Mouse (Mus musculus): ENCODE results near the gene Nhej1. TPM values are rescaled to one million over a fixed set of nuclear protein-coding genes. Genes with fewer than 3 reads are reported as not detected.

Gene Nhej1
- total and polyA plus RNA-seq, 3 experiments: 1.7 to 5.2 TPM; not detected in 1

- no peak overlapping the region for H3K9ac ChIP-seq (ENCODE audit: control insufficient read depth, low read depth, low read length, poor library complexity, severe bottlenecking)
- no peaks in the 10 kb centered on the region for H3K9me3 ChIP-seq (replicated peaks; ENCODE audit: insufficient read depth, low read length)
- peaks cover 0 to 5% of the 10 kb centered on the region in 2 experiments; a peak in 2 of 4 replicates for H3K27me3 ChIP-seq (ENCODE audit: control insufficient read depth in 1 of 2, insufficient read depth in 2 of 2, low read length in 2 of 2)
- H3K27ac ChIP-seq (ENCODE audit: control insufficient read depth, low read depth, low read length): no peak overlapping the region
- no peak overlapping the region for H3K4me3 ChIP-seq (ENCODE audit: control insufficient read depth in 1 of 2, insufficient read depth in 1 of 2, low read depth in 2 of 2, low read length in 2 of 2)
- TF ChIP-seq GATA1 (IDR thresholded peaks at IDR 0.05; ENCODE audit: low read depth, low read length) (no peak), SMC3 (IDR thresholded peaks at IDR 0.05; ENCODE audit: low read depth, low read length) (peak; percentile 72), CTCF (IDR thresholded peaks at IDR 0.05 in 2 of 3, conservative IDR thresholded peaks at IDR 0.05 in 1 of 3; ENCODE audit: control insufficient read depth in 1 of 3, insufficient read depth in 1 of 3, low read depth in 2 of 3, low read length in 3 of 3, poor library complexity in 1 of 3, severe bottlenecking in 1 of 3) (peak; percentile 69 to 89 (median 83)), RAD21 (IDR thresholded peaks at IDR 0.05; ENCODE audit: low read depth, low read length) (peak; percentile 64)
- no peaks in the 10 kb centered on the region for H3K79me2 ChIP-seq (ENCODE audit: control insufficient read depth, insufficient read depth, low read length, poor library complexity)
- DNase-seq (ENCODE audit: low read depth, low spot score): peak; percentile 19
- no peaks in the 10 kb centered on the region for H3K4me1 ChIP-seq (ENCODE audit: control insufficient read depth in 1 of 2, insufficient read depth in 2 of 2, low read length in 2 of 2)
- H3K36me3 ChIP-seq (ENCODE audit: control insufficient read depth in 1 of 2, insufficient read depth in 2 of 2, low read length in 2 of 2): no peaks in the 10 kb centered on the region
Measured at GRCm38 (mm10) chr1:74926721-74927120, 198.3 kb downstream of the Nhej1 start.

GRCm38 (mm10) chr1:74924464-74924863 is 200.5 kb downstream of the Nhej1 start:
- Histone ChIP-seq H3K4me1 (ENCODE audit: control insufficient read depth in 1 of 2, insufficient read depth in 2 of 2, low read length in 2 of 2) (no peaks in the 10 kb centered on the region), H3K27ac (ENCODE audit: control insufficient read depth, low read depth, low read length) (no peak overlapping the region), H3K79me2 (ENCODE audit: control insufficient read depth, insufficient read depth, low read length, poor library complexity) (no peaks in the 10 kb centered on the region), H3K27me3 (ENCODE audit: control insufficient read depth in 1 of 2, insufficient read depth in 2 of 2, low read length in 2 of 2) (no peaks in the 10 kb centered on the region; a peak in 2 of 4 replicates), H3K9me3 (replicated peaks; ENCODE audit: insufficient read depth, low read length) (no peaks in the 10 kb centered on the region), H3K4me3 (ENCODE audit: control insufficient read depth in 1 of 2, insufficient read depth in 1 of 2, low read depth in 2 of 2, low read length in 2 of 2) (no peak overlapping the region), H3K36me3 (ENCODE audit: control insufficient read depth in 1 of 2, insufficient read depth in 2 of 2, low read length in 2 of 2) (no peaks in the 10 kb centered on the region), H3K9ac (ENCODE audit: control insufficient read depth, low read depth, low read length, poor library complexity, severe bottlenecking) (no peak overlapping the region)
- TF ChIP-seq RAD21 (IDR thresholded peaks at IDR 0.05; ENCODE audit: low read depth, low read length) (no peak), ETS1 (IDR thresholded peaks at IDR 0.05; ENCODE audit: low read depth, low read length) (no peak), ZKSCAN1 (IDR thresholded peaks at IDR 0.05; ENCODE audit: low read depth, low read length) (no peak), POLR2AphosphoS5 (IDR thresholded peaks at IDR 0.05; ENCODE audit: borderline replicate concordance, low read depth, low read length) (no peak)
- DNase-seq (ENCODE audit: low read depth, low spot score): no peak

Other genes with a start within 250 kb of the Nhej1 start
- not detected in 2 replicates for gene Fev, start 239.8 kb downstream of the Nhej1 start, total RNA-seq (2012; rRNA removed)
- not detected for gene Fev, start 239.8 kb downstream of the Nhej1 start, polyA plus RNA-seq (2012; ENCODE audit: insufficient read depth in 1 of 2, insufficient read length in 2 of 2, low read depth in 1 of 2, low replicate concordance in 2 of 2, missing spikeins in 1 of 2)
- not detected in 2 replicates for gene Cryba2, start 232.1 kb downstream of the Nhej1 start, total RNA-seq (2012; rRNA removed)
- gene Cryba2, start 232.1 kb downstream of the Nhej1 start, polyA plus RNA-seq (2012; ENCODE audit: insufficient read depth in 1 of 2, insufficient read length in 2 of 2, low read depth in 1 of 2, low replicate concordance in 2 of 2, missing spikeins in 1 of 2): not detected
- gene Cfap65, start 189.6 kb downstream of the Nhej1 start, total RNA-seq (2012; rRNA removed): not detected in 2 replicates
- not detected for gene Cfap65, start 189.6 kb downstream of the Nhej1 start, polyA plus RNA-seq (2012; ENCODE audit: insufficient read depth in 1 of 2, insufficient read length in 2 of 2, low read depth in 1 of 2, low replicate concordance in 2 of 2, missing spikeins in 1 of 2)
- 0.04 TPM in 1 of 2 replicates, not detected in the other for gene Ihh, start 173.5 kb downstream of the Nhej1 start, total RNA-seq (2012; rRNA removed)
- under 1 TPM in 1 of 2 experiments, not detected in 1; 0.07 TPM for gene Ihh, start 173.5 kb downstream of the Nhej1 start, polyA plus RNA-seq (2012; ENCODE audit: insufficient read depth in 1 of 2, insufficient read length in 2 of 2, low read depth in 1 of 2, low replicate concordance in 2 of 2, missing spikeins in 1 of 2)
- 0.08 TPM in 1 of 2 replicates, not detected in the other for gene Slc23a3, start 8.7 kb upstream of the Nhej1 start, total RNA-seq (2012; rRNA removed)
- under 1 TPM in 1 of 2 experiments, not detected in 1; 0.15 TPM for gene Slc23a3, start 8.7 kb upstream of the Nhej1 start, polyA plus RNA-seq (2012; ENCODE audit: insufficient read depth in 1 of 2, insufficient read length in 2 of 2, low read depth in 1 of 2, low replicate concordance in 2 of 2, missing spikeins in 1 of 2)
- gene Cnppd1, start 17.5 kb upstream of the Nhej1 start, total RNA-seq (2012; rRNA removed): 46.4 and 54.4 TPM in 2 replicates
- 100 to 1,000 TPM in 1 of 2 experiments, 10 to 100 TPM in 1; 70.1 to 314 TPM for gene Cnppd1, start 17.5 kb upstream of the Nhej1 start, polyA plus RNA-seq (2012; ENCODE audit: insufficient read depth in 1 of 2, insufficient read length in 2 of 2, low read depth in 1 of 2, low replicate concordance in 2 of 2, missing spikeins in 1 of 2)
- 37.1 and 38.1 TPM in 2 replicates for gene Retreg2, start 17.6 kb upstream of the Nhej1 start, total RNA-seq (2012; rRNA removed)
- 10 to 100 TPM in 1 of 2 experiments, not detected in 1; 59.2 TPM for gene Retreg2, start 17.6 kb upstream of the Nhej1 start, polyA plus RNA-seq (2012; ENCODE audit: insufficient read depth in 1 of 2, insufficient read length in 2 of 2, low read depth in 1 of 2, low replicate concordance in 2 of 2, missing spikeins in 1 of 2)
- gene Zfand2b, start 43.4 kb upstream of the Nhej1 start, total RNA-seq (2012; rRNA removed): 14.4 and 15.0 TPM in 2 replicates
- 10 to 100 TPM in 1 of 2 experiments, not detected in 1; 18.3 TPM for gene Zfand2b, start 43.4 kb upstream of the Nhej1 start, polyA plus RNA-seq (2012; ENCODE audit: insufficient read depth in 1 of 2, insufficient read length in 2 of 2, low read depth in 1 of 2, low replicate concordance in 2 of 2, missing spikeins in 1 of 2)
- gene Abcb6, start 55.2 kb upstream of the Nhej1 start, total RNA-seq (2012; rRNA removed): 79.2 and 84.4 TPM in 2 replicates
- gene Abcb6, start 55.2 kb upstream of the Nhej1 start, polyA plus RNA-seq (2012; ENCODE audit: insufficient read depth in 1 of 2, insufficient read length in 2 of 2, low read depth in 1 of 2, low replicate concordance in 2 of 2, missing spikeins in 1 of 2): 10 to 100 TPM in 1 of 2 experiments, not detected in 1; 73.5 TPM
- 5.5 and 8.1 TPM in 2 replicates for gene Ankzf1, start 67.0 kb upstream of the Nhej1 start, total RNA-seq (2012; rRNA removed)
- 10 to 100 TPM in 1 of 2 experiments, not detected in 1; 16.7 TPM for gene Ankzf1, start 67.0 kb upstream of the Nhej1 start, polyA plus RNA-seq (2012; ENCODE audit: insufficient read depth in 1 of 2, insufficient read length in 2 of 2, low read depth in 1 of 2, low replicate concordance in 2 of 2, missing spikeins in 1 of 2)
- 7.8 and 10.2 TPM in 2 replicates for gene Atg9a, start 67.0 kb upstream of the Nhej1 start, total RNA-seq (2012; rRNA removed)
- 10 to 100 TPM in 1 of 2 experiments, not detected in 1; 26.1 TPM for gene Atg9a, start 67.0 kb upstream of the Nhej1 start, polyA plus RNA-seq (2012; ENCODE audit: insufficient read depth in 1 of 2, insufficient read length in 2 of 2, low read depth in 1 of 2, low replicate concordance in 2 of 2, missing spikeins in 1 of 2)
- gene Glb1l, start 85.6 kb upstream of the Nhej1 start, total RNA-seq (2012; rRNA removed): 4.0 and 7.6 TPM in 2 replicates
- gene Glb1l, start 85.6 kb upstream of the Nhej1 start, polyA plus RNA-seq (2012; ENCODE audit: insufficient read depth in 1 of 2, insufficient read length in 2 of 2, low read depth in 1 of 2, low replicate concordance in 2 of 2, missing spikeins in 1 of 2): 10 to 100 TPM in 1 of 2 experiments, not detected in 1; 13.0 TPM
- gene Stk16, start 85.6 kb upstream of the Nhej1 start, total RNA-seq (2012; rRNA removed): 83.2 and 110 TPM in 2 replicates
- gene Stk16, start 85.6 kb upstream of the Nhej1 start, polyA plus RNA-seq (2012; ENCODE audit: insufficient read depth in 1 of 2, insufficient read length in 2 of 2, low read depth in 1 of 2, low replicate concordance in 2 of 2, missing spikeins in 1 of 2): 100 to 1,000 TPM in 1 of 2 experiments, not detected in 1; 154 TPM
- 385 and 396 TPM in 2 replicates for gene Tuba4a, start 94.7 kb upstream of the Nhej1 start, total RNA-seq (2012; rRNA removed)
- gene Tuba4a, start 94.7 kb upstream of the Nhej1 start, polyA plus RNA-seq (2012; ENCODE audit: insufficient read depth in 1 of 2, insufficient read length in 2 of 2, low read depth in 1 of 2, low replicate concordance in 2 of 2, missing spikeins in 1 of 2): 100 to 1,000 TPM in 1 of 2 experiments, not detected in 1; 439 TPM
- 0.46 and 0.58 TPM in 2 replicates for gene A630095N17Rik, start 106.9 kb upstream of the Nhej1 start, total RNA-seq (2012; rRNA removed)
- gene A630095N17Rik, start 106.9 kb upstream of the Nhej1 start, polyA plus RNA-seq (2012; ENCODE audit: insufficient read depth in 1 of 2, insufficient read length in 2 of 2, low read depth in 1 of 2, low replicate concordance in 2 of 2, missing spikeins in 1 of 2): under 1 TPM in 1 of 2 experiments, not detected in 1; 0.82 TPM
- 10.3 and 12.9 TPM in 2 replicates for gene Dnajb2, start 111.2 kb upstream of the Nhej1 start, total RNA-seq (2012; rRNA removed)
- 10 to 100 TPM in 1 of 2 experiments, not detected in 1; 18.9 TPM for gene Dnajb2, start 111.2 kb upstream of the Nhej1 start, polyA plus RNA-seq (2012; ENCODE audit: insufficient read depth in 1 of 2, insufficient read length in 2 of 2, low read depth in 1 of 2, low replicate concordance in 2 of 2, missing spikeins in 1 of 2)
- gene Ptprn, start 139.3 kb upstream of the Nhej1 start, total RNA-seq (2012; rRNA removed): not detected in 2 replicates
- gene Ptprn, start 139.3 kb upstream of the Nhej1 start, polyA plus RNA-seq (2012; ENCODE audit: insufficient read depth in 1 of 2, insufficient read length in 2 of 2, low read depth in 1 of 2, low replicate concordance in 2 of 2, missing spikeins in 1 of 2): under 1 TPM in 1 of 2 experiments, not detected in 1; 0.13 TPM
- gene Resp18, start 153.2 kb upstream of the Nhej1 start, total RNA-seq (2012; rRNA removed): not detected in 2 replicates
- not detected for gene Resp18, start 153.2 kb upstream of the Nhej1 start, polyA plus RNA-seq (2012; ENCODE audit: insufficient read depth in 1 of 2, insufficient read length in 2 of 2, low read depth in 1 of 2, low replicate concordance in 2 of 2, missing spikeins in 1 of 2)
- gene Dnpep, start 192.8 kb upstream of the Nhej1 start, total RNA-seq (2012; rRNA removed): 34.7 and 35.9 TPM in 2 replicates
- 10 to 100 TPM in 1 of 2 experiments, not detected in 1; 59.3 TPM for gene Dnpep, start 192.8 kb upstream of the Nhej1 start, polyA plus RNA-seq (2012; ENCODE audit: insufficient read depth in 1 of 2, insufficient read length in 2 of 2, low read depth in 1 of 2, low replicate concordance in 2 of 2, missing spikeins in 1 of 2)
- 4.6 and 7.2 TPM in 2 replicates for gene Des, start 235.1 kb upstream of the Nhej1 start, total RNA-seq (2012; rRNA removed)
- gene Des, start 235.1 kb upstream of the Nhej1 start, polyA plus RNA-seq (2012; ENCODE audit: insufficient read depth in 1 of 2, insufficient read length in 2 of 2, low read depth in 1 of 2, low replicate concordance in 2 of 2, missing spikeins in 1 of 2): 1 to 10 TPM in 1 of 2 experiments, not detected in 1; 7.0 TPM